Mouse (Mus musculus) ovary, postnatal 14 days (tissue): ENCODE results near the gene Slc25a43.

Source experiments
- DNase-seq: peaks from one replicate; pipeline ENCODE4 v3.0.0; 2022; ENCODE audit warnings: low spot score

The Slc25a43 gene

GRCm38 (mm10) chrX:36825032-36825431 lies 81.6 kb downstream of the Slc25a43 start:
- no peak for DNase-seq
